Mouse (Mus musculus) heart, embryonic 13.5 days (tissue): ENCODE data around the gene Spaca4. TPM values are rescaled to one million over a fixed set of nuclear protein-coding genes. Genes with fewer than 3 reads are reported as not detected.

Experiments used
- ATAC-seq: fragments of 200-750 bp; cut with Nextera tagmentation; 2 replicates; pipeline ENCODE4 v1.8.0; 2017; ENCODE audit warnings: moderate TSS enrichment; ENCODE audit not compliant: insufficient number of reproducible peaks, low FRiP score, low TSS enrichment; ENCODE audit errors: extremely low read depth
- H3K27ac ChIP-seq: fragments of 300-500 bp; sonication (generic); replicated peaks from 2 replicates; pipeline ENCODE4 v1.5.1; 2015; ENCODE audit warnings: moderate library complexity, mild to moderate bottlenecking, inconsistent platforms
- H3K27me3 ChIP-seq: fragments of 300-500 bp; sonication (generic); replicated peaks from 2 replicates; pipeline ENCODE4 v1.6.1; 2015; ENCODE audit warnings: mild to moderate bottlenecking, inconsistent platforms
- H3K36me3 ChIP-seq: fragments of 300-500 bp; sonication (generic); 2 replicates; pipeline ENCODE4 v1.6.1; 2015; ENCODE audit warnings: mild to moderate bottlenecking, inconsistent platforms
- H3K4me1 ChIP-seq: fragments of 300-500 bp; sonication (generic); 2 replicates; pipeline ENCODE4 v1.6.1; 2015; ENCODE audit warnings: inconsistent platforms
- H3K4me2 ChIP-seq: fragments of 300-500 bp; sonication (generic); 2 replicates; pipeline ENCODE4 v1.6.1; 2015; ENCODE audit warnings: inconsistent platforms, mild to moderate bottlenecking, moderate library complexity
- H3K4me3 ChIP-seq: fragments of 300-500 bp; sonication (generic); 2 replicates; pipeline ENCODE4 v1.5.1; 2015; ENCODE audit warnings: moderate library complexity, mild to moderate bottlenecking, inconsistent platforms
- H3K9ac ChIP-seq: fragments of 300-500 bp; sonication (generic); 2 replicates; pipeline ENCODE4 v1.6.1; 2015; ENCODE audit warnings: inconsistent platforms, mild to moderate bottlenecking, moderate library complexity
- H3K9me3 ChIP-seq: fragments of 300-500 bp; sonication (generic); 2 replicates; pipeline ENCODE4 v1.6.1; 2016; ENCODE audit warnings: inconsistent platforms
- WGBS: fragments of 180-500 bp; shearing (Covaris S2); methylation state at CpG from one replicate; pipeline ENCODE4 v1.1.7; 2015; ENCODE audit warnings: mixed read lengths; 5-methylcytosine and 5-hydroxymethylcytosine counted together
- polyA plus RNA-seq: library from polyadenylated mRNA; unstranded; fragments of >200 nt; fragmentation: Nextera tagmentation; extraction: Ambion mirVana; gene quantifications from 2 replicates; pipeline ENCODE4 v1.2.1, GENCODE M21; 2015

Gene Spaca4
- polyA plus RNA-seq, 1 experiment from 2014 or later = not detected

DNA sequence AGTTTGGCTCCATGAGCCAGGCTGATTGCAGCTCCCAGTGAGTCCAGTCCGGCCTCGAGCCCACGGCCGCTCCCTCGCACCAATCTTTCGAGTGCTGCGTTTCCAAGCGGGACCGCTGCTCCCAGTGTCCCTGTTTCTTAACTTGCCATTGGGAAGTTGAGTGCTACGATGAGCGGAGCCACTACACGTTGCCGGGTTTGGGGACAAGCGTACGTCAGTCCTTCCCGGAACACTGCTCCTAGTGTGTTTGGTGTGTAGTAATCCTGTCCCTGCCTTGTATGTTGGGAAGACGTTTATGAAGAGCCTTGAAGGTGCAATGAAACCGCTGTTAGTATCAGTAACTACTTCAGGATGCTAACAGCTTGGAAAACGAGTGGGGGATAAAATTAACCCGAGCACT is 7.3 kb downstream of the Spaca4 start:
- Histone ChIP-seq H3K9ac (peak overlapping the region; percentile 99), H3K27me3 (no peaks in the 10 kb centered on the region), H3K36me3 (peaks cover 48% of the 10 kb centered on the region), H3K4me2 (peak overlapping the region; percentile 96), H3K4me3 (peak overlapping the region; percentile 97), H3K4me1 (peaks cover 50% of the 10 kb centered on the region), H3K27ac (peak overlapping the region; percentile 90), H3K9me3 (no peaks in the 10 kb centered on the region)
- no peak for ATAC-seq
- under 1% methylated on average over 20 of the region's 20 CpGs for WGBS

GRCm38 (mm10) chr7:45717918-45718297 is 7.7 kb downstream of the Spaca4 start, which contains the start of gene Sphk2:
TSS of gene Sphk2 (minus strand) at chr7:45718002.
- peak within 1 kb of the TSS; percentile 99 for H3K9ac ChIP-seq
- peak within 1 kb of the TSS; percentile 97 for H3K4me3 ChIP-seq
- no peaks in the 10 kb centered on the region for H3K9me3 ChIP-seq
- under 1% methylated on average over 41 of the region's 41 CpGs for WGBS
- H3K27ac ChIP-seq = peak within 1 kb of the TSS; percentile 90
- H3K27me3 ChIP-seq = no peaks in the 10 kb centered on the region
- peak; percentile 58 for ATAC-seq
- peaks cover 50% of the 10 kb centered on the region for H3K4me1 ChIP-seq
- peak within 1 kb of the TSS; percentile 96 for H3K4me2 ChIP-seq
- H3K36me3 ChIP-seq = peaks cover 48% of the 10 kb centered on the region

- WGBS = 7% methylated on average over 31 of the region's 31 CpGs
- no peak; the same call in 1 of the 2 replicates for ATAC-seq
Observed at GRCm38 (mm10) chr7:45716952-45717917, 8.4 kb downstream of the Spaca4 start.

DNA sequence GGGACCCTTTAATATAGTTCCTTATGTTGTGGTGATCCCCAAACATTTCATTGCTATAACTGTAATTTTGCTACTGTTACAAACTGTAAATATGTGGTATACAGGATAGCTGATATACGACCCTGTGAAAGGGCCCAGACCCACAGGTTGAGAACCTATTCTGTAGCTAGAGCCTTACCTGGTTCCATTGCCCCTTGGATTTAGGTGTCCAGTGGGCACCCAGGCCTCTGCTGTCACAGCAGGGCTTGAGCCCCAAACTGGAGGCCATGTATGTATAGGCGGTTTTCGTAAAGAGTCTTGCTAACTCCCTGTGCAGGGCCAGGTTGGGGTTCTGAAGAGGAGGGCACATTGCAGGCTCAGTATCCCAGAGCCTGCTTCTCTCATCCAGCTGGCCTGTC is 9.2 kb downstream of the Spaca4 start:
- Histone ChIP-seq H3K4me1 (peaks cover 50% of the 10 kb centered on the region), H3K9ac (peak overlapping the region; percentile 94), H3K27ac (peak overlapping the region; percentile 25; the same call in 1 of the 2 replicates), H3K9me3 (no peaks in the 10 kb centered on the region), H3K36me3 (peaks cover 48% of the 10 kb centered on the region), H3K27me3 (no peaks in the 10 kb centered on the region), H3K4me3 (peak overlapping the region; percentile 97), H3K4me2 (peak overlapping the region; percentile 78)
- WGBS = 81% methylated on average over 3 of the region's 3 CpGs
- no peak for ATAC-seq

More at GRCm38 (mm10) chr7:45716952-45717917, 8.4 kb downstream of the Spaca4 start:
- Histone ChIP-seq H3K9ac (peak overlapping the region; percentile 94), H3K9me3 (no peaks in the 10 kb centered on the region), H3K36me3 (peaks cover 48% of the 10 kb centered on the region), H3K4me3 (peak overlapping the region; percentile 97), H3K4me2 (peak overlapping the region; percentile 78), H3K27ac (peak overlapping the region; percentile 90), H3K4me1 (peaks cover 50% of the 10 kb centered on the region), H3K27me3 (no peaks in the 10 kb centered on the region)

- ATAC-seq = no peak
- Histone ChIP-seq H3K4me3 (peak overlapping the region; percentile 97), H3K36me3 (peaks cover 48% of the 10 kb centered on the region), H3K9me3 (no peaks in the 10 kb centered on the region), H3K27ac (peak overlapping the region; percentile 65), H3K4me1 (peaks cover 47% of the 10 kb centered on the region), H3K27me3 (no peaks in the 10 kb centered on the region), H3K9ac (peak overlapping the region; percentile 94), H3K4me2 (peak overlapping the region; percentile 78)
- 76% methylated on average over 19 of the region's 19 CpGs for WGBS
Observed at GRCm38 (mm10) chr7:45715741-45716459, 9.7 kb downstream of the Spaca4 start.

- H3K4me3 ChIP-seq = peak within 1 kb of the TSS; percentile 97
- ATAC-seq = peak; percentile 83
- H3K9ac ChIP-seq = peak within 1 kb of the TSS; percentile 94
- peak within 1 kb of the TSS; percentile 65 for H3K27ac ChIP-seq
- 8% methylated on average over 34 of the region's 34 CpGs for WGBS
- peaks cover 45% of the 10 kb centered on the region for H3K4me1 ChIP-seq
- peak within 1 kb of the TSS; percentile 78 for H3K4me2 ChIP-seq
- H3K36me3 ChIP-seq = peaks cover 48% of the 10 kb centered on the region
- no peaks in the 10 kb centered on the region for H3K27me3 ChIP-seq
- no peaks in the 10 kb centered on the region for H3K9me3 ChIP-seq
Observed at GRCm38 (mm10) chr7:45715090-45715708, 10.4 kb downstream of the Spaca4 start, which contains the start of gene Rpl18. TSS of gene Rpl18 (plus strand) at chr7:45715457.

DNA sequence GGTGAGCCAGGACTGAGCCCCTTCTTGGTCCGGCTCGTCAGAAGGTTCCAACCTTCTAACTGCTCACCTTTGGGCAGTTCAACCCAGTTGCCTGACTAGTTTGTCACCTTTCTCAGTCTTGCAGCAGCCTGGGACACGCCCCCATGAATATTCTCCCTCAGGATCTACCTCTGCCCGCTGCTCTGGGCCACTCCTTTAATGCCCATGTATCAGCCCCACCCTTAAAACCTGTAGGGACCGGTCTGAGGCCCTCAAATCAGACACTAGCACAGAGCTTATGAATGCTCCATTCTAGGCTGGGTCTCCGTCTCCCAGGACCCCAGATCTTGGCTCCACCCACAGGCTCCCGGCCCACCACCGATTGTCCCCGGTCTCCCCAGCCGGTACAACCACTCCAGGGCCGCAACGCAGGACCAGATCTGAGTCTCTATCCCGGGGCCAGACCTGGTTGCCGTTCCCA is 11.0 kb downstream of the Spaca4 start:
- Histone ChIP-seq H3K4me3 (peak overlapping the region; percentile 97), H3K9me3 (no peaks in the 10 kb centered on the region), H3K4me1 (peaks cover 40% of the 10 kb centered on the region), H3K4me2 (peak overlapping the region; percentile 78), H3K36me3 (peaks cover 48% of the 10 kb centered on the region), H3K27me3 (no peaks in the 10 kb centered on the region), H3K27ac (peak overlapping the region; percentile 43), H3K9ac (peak overlapping the region; percentile 87)
- WGBS = 10% methylated on average over 14 of the region's 14 CpGs
- 0 out of 2 replicates have a peak, but pooled peaks have one; percentile 10 for ATAC-seq

GRCm38 (mm10) chr7:45713881-45714520 is 11.6 kb downstream of the Spaca4 start:
- H3K9ac ChIP-seq = peak overlapping the region; percentile 87
- peak overlapping the region; percentile 97 for H3K4me3 ChIP-seq
- H3K36me3 ChIP-seq = peaks cover 44% of the 10 kb centered on the region
- no peaks in the 10 kb centered on the region for H3K9me3 ChIP-seq
- H3K27ac ChIP-seq = no peak overlapping the region
- no peaks in the 10 kb centered on the region for H3K27me3 ChIP-seq
- ATAC-seq = no peak
- 77% methylated on average over 6 of the region's 6 CpGs for WGBS
- peaks cover 39% of the 10 kb centered on the region for H3K4me1 ChIP-seq
- peak overlapping the region; percentile 78 for H3K4me2 ChIP-seq

DNA sequence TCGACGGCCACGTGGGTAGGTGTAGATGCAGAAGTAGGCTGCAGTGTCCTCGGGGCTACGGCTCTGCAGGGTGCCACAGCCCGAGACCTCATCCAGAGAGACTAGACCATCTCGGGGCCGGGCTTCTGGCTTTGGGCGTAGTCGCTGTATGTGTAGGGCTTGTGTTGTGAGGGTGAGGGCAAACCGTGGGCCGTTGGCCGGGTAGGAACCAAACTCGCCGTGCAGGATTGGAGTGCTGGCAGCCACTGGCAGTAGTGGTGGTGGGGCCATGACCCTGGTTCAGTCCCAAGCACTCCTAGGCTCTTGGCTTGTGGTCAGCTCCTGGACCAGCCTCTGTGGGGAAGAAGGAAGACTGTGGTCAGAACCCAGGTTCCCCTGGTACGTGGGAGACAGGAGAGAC is 12.2 kb downstream of the Spaca4 start:
- Histone ChIP-seq H3K9ac (no peak overlapping the region; the same call in 1 of the 2 replicates), H3K27ac (no peak overlapping the region), H3K4me3 (no peak overlapping the region), H3K4me2 (no peak overlapping the region), H3K4me1 (peaks cover 40% of the 10 kb centered on the region), H3K9me3 (no peaks in the 10 kb centered on the region), H3K27me3 (no peaks in the 10 kb centered on the region), H3K36me3 (peaks cover 41% of the 10 kb centered on the region)
- ATAC-seq = no peak
- 90% methylated on average over 16 of the region's 16 CpGs for WGBS

DNA sequence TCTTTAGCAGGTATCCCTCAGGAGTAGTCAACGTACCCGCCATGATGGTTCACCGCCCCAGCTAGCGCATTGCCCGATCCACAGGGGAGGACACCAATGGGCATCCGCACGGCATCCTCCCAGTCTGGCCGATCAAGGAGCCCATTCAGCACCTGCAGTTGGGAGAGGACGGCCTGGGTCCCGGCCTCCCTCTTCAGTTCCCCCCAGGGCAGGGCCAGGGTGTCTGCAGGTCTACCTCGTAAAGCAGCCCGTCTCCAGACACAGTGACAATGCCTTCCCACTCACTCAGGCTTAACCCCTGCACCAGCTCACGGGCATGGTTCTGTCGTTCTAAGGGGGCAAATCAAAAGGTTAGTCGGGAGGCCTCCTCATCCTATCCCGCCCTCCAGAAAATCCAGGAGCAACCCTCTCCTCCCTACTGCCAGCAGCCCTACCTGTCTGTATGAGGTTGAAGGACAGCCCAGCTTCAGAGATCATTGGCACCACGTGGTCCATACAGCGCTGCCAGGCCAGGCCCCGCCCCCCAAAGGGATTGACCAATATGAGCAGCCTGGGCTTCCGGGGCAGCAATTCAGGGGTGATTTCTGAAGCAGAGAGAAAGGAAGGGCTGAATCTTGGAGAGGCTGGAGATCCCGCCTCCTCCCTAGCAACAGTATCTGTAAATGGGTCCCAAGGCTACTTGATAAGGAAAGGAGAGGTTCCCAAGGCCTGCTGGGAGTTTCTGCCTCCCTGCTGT is 13.4 kb downstream of the Spaca4 start:
- ATAC-seq = no peak
- no peaks in the 10 kb centered on the region for H3K27me3 ChIP-seq
- peaks cover 41% of the 10 kb centered on the region for H3K36me3 ChIP-seq
- peaks cover 52% of the 10 kb centered on the region for H3K4me1 ChIP-seq
- no peak overlapping the region for H3K9ac ChIP-seq
- H3K4me2 ChIP-seq = no peak overlapping the region
- no peak overlapping the region for H3K4me3 ChIP-seq
- no peaks in the 10 kb centered on the region for H3K9me3 ChIP-seq
- 88% methylated on average over 21 of the region's 21 CpGs for WGBS
- no peak overlapping the region for H3K27ac ChIP-seq
